Mouse (Mus musculus) cortical plate, adult 2 months (tissue): ENCODE measurements at regions not wholly inside any gene's neighbourhood (a gene's known extent, or its start where the extent isn't known, plus 50 kb on each side); places are given as distances from the start of the nearest gene placed in this dataset.

ENCODE experiments used
- CTCF ChIP-seq: fragments of 200-500 bp; IDR thresholded peaks from 2 replicates; pipeline ENCODE4 v1.5.1; 2011; ENCODE audit warnings: mild to moderate bottlenecking, control low read depth, low read length; ENCODE audit not compliant: insufficient read depth; ENCODE audit errors: extremely low read depth
- POLR2A ChIP-seq: fragments of 200-500 bp; IDR thresholded peaks from 2 replicates; pipeline ENCODE4 v1.6.1; 2011; ENCODE audit warnings: mild to moderate bottlenecking, low read length, control low read depth; ENCODE audit not compliant: insufficient read depth; ENCODE audit errors: extremely low read depth

- no peak for TF ChIP-seq CTCF
- no peak for TF ChIP-seq POLR2A
Measured at GRCm38 (mm10) chr16:76603431-76603830, 229.8 kb upstream of the Nrip1 start.
